Mouse (Mus musculus) left cerebral cortex, adult 2 months (tissue): ENCODE measurements around the gene Agrp. TPM values are rescaled to one million over a fixed set of nuclear protein-coding genes. Genes with fewer than 3 reads are reported as not detected.
"Not testable (repeated sequence)": the region's sequence is repeated elsewhere in the genome, so short reads cannot be mapped to it uniquely, and the experiment has no call there.

ENCODE experiments used
- DNase-seq, 2 experiments: peaks; one replicate each; pipeline ENCODE4 v3.0.0; 2021 to 2022; ENCODE audit warnings: low spot score in 2 of 2, mixed read lengths in 1 of 2; ENCODE audit errors: extremely low spot score in 1 of 2
- H3K27ac ChIP-seq: fragments of 200-600 bp; 2 replicates; pipeline ENCODE4 v1.8.1; 2022
- H3K4me3 ChIP-seq: fragments of 200-600 bp; 2 replicates; pipeline ENCODE4 v1.8.1; 2022
- CTCF ChIP-seq: fragments of 200-600 bp; IDR thresholded peaks from 2 replicates; pipeline ENCODE4 v1.8.1; 2022; ENCODE audit warnings: antibody characterized with exemption, mild to moderate bottlenecking, moderate library complexity
- intact Hi-C: fragments of 180-260 bp; cut with DNase I; formaldehyde crosslinking; loops from one replicate; pipeline ENCODE4 v1.15.1; 2025
- total RNA-seq, 2 experiments: library from RNA; stranded (reverse); gene quantifications; 2 replicates each; pipeline ENCODE4 v1.2.3; 2021

Gene Agrp
- total RNA-seq, 2 experiments from 2014 or later = not detected

DNA sequence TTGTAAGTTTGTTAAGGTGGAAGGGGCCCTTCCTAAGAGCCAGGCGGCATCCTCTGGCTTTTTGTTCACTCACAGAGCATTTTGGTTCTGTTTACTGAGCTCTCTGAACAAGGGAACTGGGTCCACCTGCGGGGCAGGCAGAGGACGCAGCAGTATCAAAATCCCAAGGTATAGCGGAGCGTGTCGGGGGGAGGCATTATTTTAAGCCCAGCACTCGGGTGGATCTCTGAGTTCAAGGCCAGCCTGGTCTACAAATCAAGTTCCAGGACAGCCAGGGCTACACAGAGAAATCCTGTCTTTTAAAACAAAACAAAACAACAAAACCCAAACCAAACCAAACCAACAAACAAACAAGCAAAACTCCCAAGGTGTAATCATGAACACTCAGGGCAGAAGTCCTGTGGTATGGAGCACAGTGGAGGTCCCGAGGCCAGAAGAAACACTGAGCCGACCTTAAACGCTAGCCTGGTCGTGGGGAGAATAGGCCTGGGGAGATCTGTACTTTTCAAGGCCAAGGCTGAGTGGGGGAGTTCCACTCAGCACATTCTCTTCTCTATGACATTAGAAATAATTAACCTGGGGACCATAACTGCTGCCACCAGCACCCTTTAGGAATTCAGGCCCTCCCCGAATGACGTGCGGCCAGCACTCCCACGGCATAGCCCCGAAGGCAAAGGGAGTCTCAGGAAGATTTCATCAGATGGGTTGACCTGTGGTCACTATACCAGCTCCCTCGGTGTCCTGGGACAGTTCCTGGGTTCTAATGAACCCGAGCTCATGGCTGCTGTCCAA lies 42.5 kb downstream of the Agrp start:
- no peak for DNase-seq
- intact Hi-C loops = loop anchor here (1.0 kb wide), 1 partner anchor 28 kb away; the partner anchor contains the start of gene Atp6v0d1
- H3K27ac ChIP-seq = no peak overlapping the region
- no peak overlapping the region for H3K4me3 ChIP-seq
- no peak for TF ChIP-seq CTCF

DNA sequence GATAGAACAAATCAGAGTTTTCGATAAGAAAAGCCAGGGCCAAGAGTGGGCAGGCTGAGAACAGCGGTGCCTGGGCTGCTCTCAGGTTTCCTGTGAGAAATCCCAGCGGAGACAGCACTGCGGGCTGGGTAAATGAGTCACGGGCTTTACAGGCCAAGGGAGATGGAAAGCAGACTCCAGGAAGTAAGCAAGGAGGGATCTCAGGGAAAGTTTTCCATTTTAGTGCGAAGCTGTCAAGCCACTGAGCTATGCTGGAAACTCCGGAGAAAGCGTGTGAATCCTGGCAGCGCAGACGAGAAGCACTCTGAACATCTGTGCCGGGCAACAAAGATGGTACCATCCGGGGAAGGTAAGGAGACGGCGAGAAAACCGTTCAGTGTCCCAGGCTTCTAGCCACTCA lies 43.3 kb downstream of the Agrp start:
- H3K27ac ChIP-seq = 0 out of 2 replicates have a peak overlapping the region, but pooled peaks have one; percentile 32
- no peak overlapping the region for H3K4me3 ChIP-seq
- no peak for TF ChIP-seq CTCF
- DNase-seq = peak in 1 of 2 experiments; percentile 27
- intact Hi-C loops = loop anchor here (1.0 kb wide), 1 partner anchor 28 kb away; the partner anchor contains the start of gene Atp6v0d1

DNA sequence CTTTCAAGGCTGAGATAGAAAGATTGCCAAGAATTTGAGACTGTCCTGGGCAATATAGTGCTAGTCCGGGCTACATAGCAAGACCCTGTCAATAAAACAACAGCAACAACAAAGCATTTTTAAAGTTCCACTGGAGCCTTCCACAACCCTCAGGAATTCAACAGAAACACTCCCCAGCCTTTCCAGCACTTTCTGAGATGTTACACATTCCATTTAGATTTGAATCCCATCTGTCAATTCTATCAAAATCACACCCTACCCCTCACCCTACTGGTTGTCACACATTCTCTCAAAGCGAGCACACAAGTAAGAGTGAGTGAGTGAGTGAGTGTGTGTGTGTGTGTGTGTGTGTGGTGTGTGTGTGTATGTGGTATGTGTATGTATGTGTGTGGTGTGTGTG lies 44.8 kb downstream of the Agrp start:
- TF ChIP-seq CTCF = no peak
- intact Hi-C loops = no loop called here
- H3K4me3 ChIP-seq = no peak overlapping the region
- DNase-seq = no peak
- no peak overlapping the region for H3K27ac ChIP-seq

DNA sequence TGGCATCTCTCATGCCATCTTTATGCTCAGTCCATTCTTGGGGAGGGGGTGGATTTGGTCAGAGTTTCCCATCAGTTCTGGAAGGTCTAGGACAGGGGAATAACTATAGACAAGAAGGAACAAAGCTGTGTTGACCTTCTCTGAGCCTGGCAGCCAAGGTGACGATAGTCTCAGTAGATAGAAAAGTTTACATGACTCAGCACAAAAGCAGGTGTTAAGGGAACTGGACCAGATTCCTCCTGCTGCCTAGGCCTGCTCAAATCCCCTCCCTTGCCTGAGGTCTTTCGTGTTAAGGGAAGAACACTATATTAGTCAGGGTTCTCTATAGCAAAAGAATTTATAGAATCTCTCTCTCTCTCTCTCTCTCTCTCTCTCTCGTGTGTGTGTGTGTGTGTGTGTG lies 57.5 kb downstream of the Agrp start:
- H3K4me3 ChIP-seq = no peak overlapping the region
- no peak for TF ChIP-seq CTCF
- H3K27ac ChIP-seq = no peak overlapping the region
- intact Hi-C loops = no loop called here
- DNase-seq = no peak

DNA sequence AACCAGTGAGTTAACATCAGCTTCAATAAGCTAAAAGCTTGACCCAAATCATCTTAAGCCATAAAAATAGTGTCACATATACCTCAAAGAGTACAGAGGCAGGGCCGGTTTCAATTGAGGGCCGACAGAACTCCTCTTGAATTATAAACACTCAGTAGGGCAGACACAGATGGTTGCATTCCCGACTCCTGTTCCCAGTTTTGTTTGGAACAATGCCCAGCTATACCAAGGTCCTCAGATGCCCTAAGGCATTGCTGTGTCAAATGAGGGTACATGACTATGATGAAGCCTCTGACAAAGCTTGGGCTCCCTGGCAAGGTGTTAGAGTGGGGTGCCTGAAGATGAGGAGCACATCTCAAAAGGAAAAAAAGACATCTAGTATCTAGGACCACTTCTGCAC lies 61.7 kb downstream of the Agrp start:
- Histone ChIP-seq H3K4me3 (no peak overlapping the region), H3K27ac (no peak overlapping the region)
- intact Hi-C loops = no loop called here
- DNase-seq = no peak
- no peak for TF ChIP-seq CTCF

DNA sequence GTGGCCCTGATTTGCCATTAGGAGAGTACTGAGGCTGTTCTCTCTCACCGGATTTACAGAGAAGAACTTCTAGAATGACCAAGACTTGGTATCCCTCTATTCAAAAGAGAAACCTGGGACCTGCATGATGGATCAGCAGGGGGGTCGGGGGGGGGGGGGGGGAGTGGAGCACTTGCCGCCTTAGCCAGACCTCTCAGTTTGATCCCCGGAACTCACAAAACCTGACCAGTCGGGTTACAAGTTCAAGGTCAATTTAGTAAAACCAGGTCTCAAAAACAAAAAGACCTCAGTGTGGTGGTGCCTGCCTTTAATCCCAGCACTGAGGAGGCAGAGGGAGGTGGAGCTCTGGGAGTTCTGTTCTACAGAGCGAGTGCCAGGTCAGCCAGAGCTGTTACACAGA lies 62.5 kb downstream of the Agrp start:
- intact Hi-C loops = no loop called here
- Histone ChIP-seq H3K27ac (no peak overlapping the region), H3K4me3 (no peak overlapping the region)
- DNase-seq = no peak
- TF ChIP-seq CTCF = no peak

DNA sequence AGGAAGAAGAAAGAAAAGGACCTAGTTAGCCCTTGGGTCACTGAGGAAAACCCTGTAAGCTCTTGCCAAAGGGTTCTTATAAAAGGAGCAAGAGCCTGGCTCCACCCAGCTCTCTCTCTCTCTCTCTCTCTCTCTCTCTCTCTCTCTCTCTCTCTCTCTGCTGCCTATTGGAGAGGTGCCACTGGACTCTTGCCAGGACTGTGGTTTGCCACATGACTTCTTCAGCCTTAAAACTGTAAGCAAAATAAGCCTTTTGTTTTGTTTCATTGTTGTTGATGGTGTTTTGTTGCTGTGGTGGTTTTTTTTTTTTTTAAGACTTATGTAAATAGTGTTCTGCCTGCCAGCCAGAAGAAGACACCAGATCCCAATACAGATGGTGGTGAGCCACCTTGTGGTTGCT lies 63.8 kb downstream of the Agrp start:
- no peak overlapping the region for H3K27ac ChIP-seq
- DNase-seq = no peak
- no peak for TF ChIP-seq CTCF
- no peak overlapping the region for H3K4me3 ChIP-seq
- intact Hi-C loops = no loop called here

DNA sequence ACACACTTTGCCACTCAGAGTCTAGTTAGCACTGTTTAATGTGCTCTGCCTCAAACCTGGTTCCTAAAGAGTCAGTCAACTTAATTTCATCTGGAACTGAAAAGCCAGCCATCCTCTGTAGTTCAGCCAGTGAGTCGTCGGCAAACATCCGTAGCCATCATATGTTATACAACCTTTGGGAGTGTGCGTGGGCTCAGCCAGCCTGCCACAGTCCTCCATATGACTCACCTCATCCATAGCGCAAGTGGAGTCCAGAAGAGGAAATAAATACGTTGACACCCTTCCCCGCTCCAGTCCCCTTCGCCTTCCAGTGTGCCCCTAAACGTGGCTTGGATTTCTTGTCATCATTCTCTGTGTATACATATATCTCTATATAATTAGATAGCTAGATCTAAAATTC lies 65.4 kb downstream of the Agrp start:
- H3K27ac ChIP-seq = peak overlapping the region; percentile 56
- DNase-seq = peak; percentile 20 to 43
- no peak for TF ChIP-seq CTCF
- intact Hi-C loops = no loop called here
- no peak overlapping the region for H3K4me3 ChIP-seq

DNA sequence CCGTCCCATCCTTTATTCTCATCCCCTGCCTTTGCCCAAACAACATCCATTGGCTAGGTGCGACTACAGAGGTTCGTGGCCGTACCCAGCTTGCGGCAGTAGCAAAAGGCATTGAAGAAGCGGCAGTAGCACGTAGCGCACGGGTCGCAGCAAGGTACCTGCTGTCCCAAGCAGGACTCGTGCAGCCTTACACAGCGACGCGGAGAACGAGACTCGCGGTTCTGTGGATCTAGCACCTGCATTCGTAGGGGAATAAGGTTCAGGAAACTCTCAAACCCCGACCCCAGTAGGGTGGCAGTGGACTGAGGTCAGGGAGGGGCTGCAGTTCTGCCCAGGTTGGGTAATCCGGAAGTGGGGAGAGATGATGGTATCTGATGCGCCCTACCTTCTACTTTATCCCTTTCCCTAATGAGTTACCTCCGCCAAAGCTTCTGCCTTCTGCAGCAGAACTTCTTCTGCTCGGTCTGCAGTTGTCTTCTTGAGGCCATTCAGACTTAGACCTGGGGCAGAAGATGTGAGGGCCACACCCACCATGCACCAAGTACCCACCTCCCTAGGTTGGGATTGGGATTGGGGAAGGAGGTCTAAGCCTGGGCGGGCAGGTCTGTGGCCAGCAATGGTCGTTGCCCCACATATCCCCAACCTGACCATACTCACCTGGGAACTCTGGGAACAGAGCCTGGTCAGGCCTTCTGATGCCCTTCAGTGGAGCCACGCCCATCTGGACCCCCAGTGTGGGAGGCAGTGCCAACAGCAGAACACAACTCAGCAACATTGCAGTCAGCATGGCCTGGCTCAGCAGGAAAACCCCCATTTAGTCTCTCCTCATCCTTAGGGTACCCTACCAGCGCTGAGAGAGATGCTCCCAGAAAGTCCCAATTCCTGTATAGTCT lies 70.2 kb downstream of the Agrp start:
- Histone ChIP-seq H3K27ac (no peak overlapping the region; the same call in 1 of the 2 replicates), H3K4me3 (peak overlapping the region; percentile 99)
- TF ChIP-seq CTCF = no peak
- DNase-seq = no peak
- intact Hi-C loops = loop anchor here (1.0 to 5.0 kb wide), 4 partner anchors 27 to 120 kb away; partner anchors contain the start of genes Agrp, Carmil2, Ctcf and Ripor1

DNA sequence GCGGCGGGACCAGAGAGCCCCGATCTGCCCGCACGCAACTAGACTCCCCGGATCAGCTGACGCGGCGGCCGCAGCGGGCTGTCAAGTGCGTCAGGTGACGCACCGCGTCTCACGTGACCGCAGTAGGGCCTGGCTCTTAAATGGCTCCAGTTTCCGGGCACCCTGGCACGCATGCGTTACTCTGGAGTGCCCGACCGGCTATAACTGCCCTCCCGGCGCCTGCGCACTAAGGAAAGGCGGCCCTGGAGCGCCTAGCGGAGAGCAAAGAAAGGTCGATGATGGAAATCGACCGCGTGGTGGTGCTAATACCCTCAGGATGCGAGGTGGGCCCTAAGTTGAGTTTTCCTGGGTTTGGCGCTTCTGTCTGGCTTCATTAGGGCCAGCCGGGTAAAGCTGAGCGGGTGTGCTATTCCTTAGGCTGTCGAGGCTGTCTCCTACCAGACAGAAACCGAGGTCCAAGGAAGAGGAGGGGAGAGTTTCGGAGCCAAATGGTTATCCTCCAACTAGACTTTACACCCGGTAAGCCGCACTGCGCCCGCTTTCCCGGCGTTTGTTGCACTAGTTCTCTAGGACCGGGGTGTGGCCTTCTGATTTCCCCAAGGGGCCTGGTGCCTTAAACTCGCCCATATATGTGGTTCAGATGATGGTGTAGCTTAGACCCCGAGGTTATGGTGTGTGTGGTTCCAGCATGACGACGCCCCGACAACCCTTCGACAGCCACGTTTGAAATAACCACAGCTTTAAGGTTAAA lies 71.1 kb downstream of the Agrp start, which contains the start of gene Atp6v0d1:
Gene Atp6v0d1 (minus strand): TSS at position 96 of the 751 bp plus-strand sequence.
- H3K27ac ChIP-seq = peak within 1 kb of the TSS; percentile 91
- TF ChIP-seq CTCF = peak; percentile 87
- intact Hi-C loops = loop anchor here (1.0 to 5.0 kb wide), 4 partner anchors 28 to 121 kb away; partner anchors contain the start of genes Agrp, Carmil2, Ctcf and Ripor1
- DNase-seq = peak; percentile 98 to 100
- H3K4me3 ChIP-seq = peak within 1 kb of the TSS; percentile 99

DNA sequence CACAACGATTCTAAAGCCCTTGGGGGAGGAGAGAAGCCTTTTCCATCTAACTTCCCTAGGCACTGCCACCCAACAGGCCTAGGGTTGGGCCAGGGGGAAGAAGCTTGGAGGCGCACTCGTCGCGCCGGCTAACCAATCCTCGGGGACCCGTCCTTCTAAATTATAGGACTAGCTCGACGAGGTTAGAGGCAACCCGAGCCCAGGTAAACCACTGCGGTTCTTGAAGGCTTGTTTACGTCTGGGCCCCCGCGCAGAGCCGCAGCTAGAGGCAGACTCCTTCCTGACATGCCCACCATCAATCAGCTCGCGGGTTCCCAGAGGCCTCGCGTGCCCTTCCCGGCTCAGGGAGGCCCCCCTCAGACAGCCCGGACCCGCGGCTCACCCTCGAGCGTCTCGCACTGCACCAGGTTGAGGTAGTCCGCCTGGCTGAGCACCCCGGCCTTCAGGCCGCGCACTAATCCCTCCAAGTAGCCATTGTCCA lies 71.8 kb downstream of the Agrp start:
- intact Hi-C loops = loop anchor here (5.0 kb wide), 1 partner anchor 122 kb away; the partner anchor contains the start of gene Carmil2
- H3K4me3 ChIP-seq = peak overlapping the region; percentile 99
- TF ChIP-seq CTCF = no peak
- DNase-seq = no peak
- H3K27ac ChIP-seq = peak overlapping the region; percentile 91

DNA sequence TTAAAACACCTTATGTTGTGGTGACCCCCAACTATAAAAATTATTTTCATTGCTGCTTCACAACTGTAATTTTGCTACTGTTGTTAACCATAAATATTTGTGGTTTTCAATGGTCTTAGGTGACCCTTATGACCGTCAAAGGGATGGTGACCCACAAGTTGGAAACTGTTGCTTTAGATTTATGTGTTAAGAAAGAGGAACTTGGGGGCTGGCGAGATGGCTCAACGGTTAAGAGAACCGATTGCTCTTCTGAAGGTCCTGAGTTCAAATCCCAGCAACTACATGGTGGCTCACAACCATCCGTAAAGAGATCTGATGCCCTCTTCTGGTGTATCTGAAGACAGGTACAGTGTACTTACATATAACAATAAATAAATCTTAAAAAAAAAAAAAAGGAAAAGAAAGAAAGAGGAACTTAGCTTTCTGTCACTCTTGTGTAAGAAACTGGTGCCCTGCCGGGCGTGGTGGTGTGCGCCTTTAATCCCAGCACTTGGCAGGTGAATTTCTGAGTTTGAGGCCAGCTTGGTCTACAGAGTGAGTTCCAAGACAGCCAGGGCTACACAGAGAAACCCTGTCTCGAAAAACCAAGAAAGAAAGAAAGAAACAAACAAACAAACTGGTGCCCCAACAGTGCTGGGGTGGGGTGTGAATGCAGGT lies 72.5 kb downstream of the Agrp start:
- intact Hi-C loops = loop anchor here (5.0 kb wide), 1 partner anchor 123 kb away; the partner anchor contains the start of gene Carmil2
- peak overlapping the region; percentile 99 for H3K4me3 ChIP-seq
- not testable (repeated sequence) for H3K27ac ChIP-seq

More for the DNA sequence above, 72.5 kb downstream of the Agrp start:
- DNase-seq = not testable (repeated sequence)
